Mouse (Mus musculus): ENCODE measurements at regions not wholly inside any gene's neighbourhood (a gene's known extent, or its start where the extent isn't known, plus 50 kb on each side); places are given as distances from the start of the nearest gene placed in this dataset.

- intact Hi-C loops (cut with DNase I) = loop anchor here (5.0 kb wide), 2 partner anchors 711 to 1056 kb away; no protein-coding TSS in a partner anchor
Measured at GRCm38 (mm10) chr19:13980988-13981630, 67.8 kb downstream of the Olfr1505 start.

- intact Hi-C loops (cut with DNase I) = loop anchor here (5.0 kb wide), 2 partner anchors 709 to 1054 kb away; no protein-coding TSS in a partner anchor
Measured at GRCm38 (mm10) chr19:13982823-13983222, 69.5 kb downstream of the Olfr1505 start.

Data from adrenal gland (tissue).